Mouse (Mus musculus) thymus, postnatal 25 days (tissue): ENCODE results near the gene Cflar.
A peak's percentile ranks its signal among the peaks of the same experiment; 100 is the strongest.
"Not testable (repeated sequence)": the region's sequence is repeated elsewhere in the genome, so short reads cannot be mapped to it uniquely, and the experiment has no call there.

ENCODE experiments used
- DNase-seq: peaks from one replicate; pipeline ENCODE4 v3.0.0; 2022

The Cflar gene

DNA sequence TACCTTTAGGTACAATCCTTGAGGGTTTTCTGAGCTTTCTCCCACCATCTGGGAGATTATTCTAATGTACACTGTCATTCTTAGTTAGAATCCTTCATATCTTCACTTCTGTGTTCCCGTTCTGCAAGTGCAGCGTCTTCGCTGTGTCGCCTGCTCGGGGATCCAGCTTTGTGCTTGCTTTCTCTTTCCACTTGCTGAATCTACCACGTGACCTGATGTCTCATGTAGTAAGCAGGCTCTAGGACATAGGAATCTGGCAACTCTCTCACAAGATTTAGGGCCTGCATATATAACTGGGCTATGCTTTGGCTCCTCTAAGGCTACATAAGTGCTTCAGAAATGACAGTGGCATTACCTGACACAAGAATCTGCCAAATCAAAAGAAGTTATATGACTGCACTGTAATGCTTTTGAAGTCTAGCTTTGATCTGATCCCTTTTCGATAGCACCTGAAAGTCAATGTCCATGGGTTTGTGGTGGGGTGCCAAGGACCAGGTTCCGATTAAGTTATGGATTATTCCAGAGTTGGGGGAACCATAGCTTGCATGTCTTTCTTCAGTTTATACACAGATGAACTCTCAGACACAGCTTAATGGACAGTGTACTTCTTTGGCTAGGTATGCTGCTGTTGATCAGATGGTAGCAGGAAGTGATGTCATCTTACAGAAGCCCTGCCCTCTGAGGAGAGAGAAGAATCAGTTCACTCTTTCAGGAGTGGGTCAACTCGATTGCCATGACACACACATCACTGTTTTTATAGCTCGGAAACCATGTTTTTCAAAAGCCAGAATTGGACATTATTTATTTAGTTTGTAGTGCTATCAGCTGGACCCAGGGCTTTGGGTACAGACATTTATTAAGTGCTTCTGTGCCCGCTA lies 23.0 kb downstream of the Cflar start:
- DNase-seq = no peak

DNA sequence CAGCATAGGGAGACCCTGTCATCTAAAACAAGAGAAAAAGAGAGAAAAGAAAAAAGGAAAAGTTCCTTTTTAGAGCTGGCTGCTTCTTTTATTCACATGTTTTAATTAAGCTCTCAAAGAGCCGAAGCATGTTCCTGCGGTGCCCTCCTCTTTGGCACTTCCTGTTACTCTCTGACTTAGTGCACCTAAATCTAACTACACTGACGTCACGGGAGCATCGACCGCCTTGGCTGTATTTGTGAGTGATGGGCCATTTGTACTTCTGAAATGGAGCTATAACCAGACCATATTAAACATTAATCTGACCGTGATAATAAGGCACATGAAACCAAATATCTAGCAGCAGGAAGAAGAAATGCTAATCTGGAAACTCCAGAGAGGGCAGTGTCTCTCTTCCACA lies 24.7 kb downstream of the Cflar start:
- no peak for DNase-seq

- DNase-seq = no peak
Observed at GRCm38 (mm10) chr1:58736968-58737367, 25.7 kb downstream of the Cflar start.

DNA sequence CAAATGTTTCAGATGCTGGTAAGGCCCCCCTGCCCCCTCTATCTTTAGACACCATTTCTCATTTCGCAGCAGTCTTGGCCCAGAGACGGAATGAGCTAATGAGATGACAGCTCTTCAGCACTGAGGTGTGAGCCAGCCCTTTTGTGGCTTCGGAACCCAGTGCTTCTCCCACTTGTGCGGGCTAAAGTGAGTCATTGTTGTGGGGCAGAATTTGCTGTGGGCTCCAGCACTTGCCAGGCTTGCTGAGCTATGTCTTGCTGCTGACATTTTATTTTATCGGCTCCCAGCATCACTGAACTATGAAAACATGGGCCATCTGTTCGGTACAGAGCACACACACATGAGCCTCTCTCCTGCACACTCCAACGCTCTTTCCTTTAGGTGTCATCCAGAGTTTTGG lies 28.2 kb downstream of the Cflar start:
- DNase-seq = no peak

GRCm38 (mm10) chr1:58742571-58743021 lies 31.3 kb downstream of the Cflar start:
- DNase-seq = no peak

DNA sequence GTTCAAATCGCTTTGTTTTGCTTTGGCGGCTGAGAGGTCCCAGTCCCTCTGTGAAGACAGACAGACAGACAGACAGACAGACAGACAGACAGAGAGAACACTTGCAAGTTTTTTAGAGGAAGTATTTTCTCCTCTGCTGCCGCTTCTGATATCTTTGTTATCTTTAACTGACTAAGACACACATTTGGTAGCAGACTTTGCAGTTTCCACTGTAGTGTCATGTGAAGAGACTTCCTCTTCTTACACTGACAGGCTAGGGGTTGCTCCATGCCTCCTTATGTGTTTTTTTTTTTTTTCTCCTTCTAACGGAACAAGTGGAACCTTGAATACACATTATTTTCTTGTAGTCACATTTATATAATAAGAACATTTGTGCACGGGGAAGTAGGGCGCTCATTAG lies 31.9 kb downstream of the Cflar start:
- no peak for DNase-seq

DNA sequence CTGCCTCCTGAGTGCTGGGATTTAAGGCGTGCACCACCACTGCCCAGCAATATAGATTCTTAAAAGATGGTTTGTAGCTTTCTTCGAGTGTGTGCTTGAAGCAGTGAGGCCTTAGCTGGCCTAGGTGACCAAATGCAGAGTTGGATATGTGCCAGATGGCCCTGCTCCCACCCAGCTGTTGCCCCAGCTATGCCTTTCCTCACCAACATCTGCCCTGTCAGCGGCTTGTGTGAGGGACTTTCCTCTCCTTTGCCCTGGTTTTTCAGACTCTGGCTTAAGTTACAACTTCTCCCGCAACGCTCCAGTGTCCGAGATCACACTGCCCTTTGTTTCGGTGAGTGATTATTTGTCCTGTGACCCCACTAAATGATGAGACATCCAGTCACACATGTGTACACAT lies 33.3 kb downstream of the Cflar start:
- DNase-seq = no peak

- DNase-seq = peak; percentile 50
Observed at GRCm38 (mm10) chr1:58746880-58747279, 35.6 kb downstream of the Cflar start.

DNA sequence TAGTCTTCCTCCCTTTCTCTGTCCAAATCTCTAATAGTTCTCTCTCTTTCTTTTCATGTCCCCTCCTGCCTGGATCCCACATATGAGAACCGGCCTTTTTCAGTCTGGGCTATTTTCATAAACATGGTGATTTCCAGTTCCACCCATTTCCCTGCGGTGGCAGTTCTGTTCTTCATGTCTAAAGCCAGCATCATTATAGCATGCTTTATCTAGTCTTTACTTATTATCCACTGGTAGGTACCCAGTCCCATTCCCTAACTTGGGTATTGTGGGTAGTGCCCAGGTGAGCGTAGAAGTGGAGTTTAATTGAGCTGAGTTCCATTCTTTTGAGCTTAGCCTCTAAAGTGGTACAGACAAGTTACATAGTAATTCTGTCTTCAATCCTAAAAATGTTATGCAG lies 48.1 kb downstream of the Cflar start:
- no peak for DNase-seq

DNA sequence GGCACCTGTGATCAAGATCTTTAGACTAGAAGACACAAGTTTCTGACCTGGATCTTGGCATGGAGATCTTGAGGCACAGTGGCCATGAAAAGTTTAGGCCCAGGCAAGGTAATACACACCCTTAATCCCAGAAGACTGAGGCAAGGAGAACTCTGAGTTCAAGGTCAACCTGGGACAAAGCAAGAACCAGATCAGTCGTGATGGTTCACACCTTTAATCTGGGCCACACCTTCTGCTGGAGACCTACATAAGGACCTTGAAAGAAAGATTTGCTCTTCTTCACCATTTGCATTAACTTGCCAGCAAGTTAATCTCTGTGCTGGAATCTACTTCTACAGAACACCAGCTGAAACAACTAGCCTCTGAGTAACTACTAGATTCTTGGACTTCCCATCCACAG lies 49.3 kb downstream of the Cflar start:
- no peak for DNase-seq

GRCm38 (mm10) chr1:58761391-58762275 lies 50.3 kb downstream of the Cflar start:
- DNase-seq = peak; percentile 53

DNA sequence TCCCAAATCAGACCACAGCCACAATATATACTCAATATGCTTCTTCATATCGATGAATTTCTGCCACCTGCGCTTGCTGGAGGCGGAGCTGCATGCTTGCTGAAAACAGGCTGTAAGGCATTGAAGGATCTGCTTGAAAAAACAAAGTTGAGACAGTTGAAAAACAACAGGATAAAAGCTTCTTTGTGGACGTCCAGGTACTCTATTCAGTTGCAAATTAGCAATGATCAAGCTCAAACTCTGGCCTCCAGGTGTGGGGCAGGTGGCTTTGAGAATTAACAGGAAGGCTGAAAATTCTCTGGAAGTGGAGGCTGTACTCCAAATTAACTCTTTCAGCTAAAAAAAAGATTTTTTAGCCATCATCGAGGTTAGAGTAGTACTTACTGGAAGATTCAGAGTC lies 51.3 kb downstream of the Cflar start:
- no peak for DNase-seq

- DNase-seq = not testable (repeated sequence)
Observed at GRCm38 (mm10) chr1:58766446-58766845, 55.1 kb downstream of the Cflar start.

DNA sequence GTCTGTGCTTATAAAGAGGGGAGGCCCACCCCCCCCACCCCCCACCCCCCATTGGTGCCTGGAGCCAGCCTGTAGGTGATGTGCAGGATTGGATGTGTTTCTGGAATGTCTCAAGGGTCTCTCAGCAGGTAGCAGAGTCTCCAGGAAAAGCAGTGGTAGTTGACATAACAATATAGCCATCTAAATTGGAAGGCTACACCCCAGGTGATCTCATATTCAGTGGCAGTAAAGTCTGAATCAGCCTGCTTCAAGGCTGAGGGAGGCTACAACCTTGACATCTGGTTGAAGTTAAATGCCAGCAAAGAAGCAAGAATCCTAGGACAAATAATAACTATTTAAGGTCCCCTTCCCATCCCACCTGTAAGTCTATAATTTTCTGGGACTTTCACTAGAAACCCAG lies 57.8 kb downstream of the Cflar start:
- DNase-seq = no peak

GRCm38 (mm10) chr1:58769701-58770100 lies 58.4 kb downstream of the Cflar start:
- DNase-seq = no peak

GRCm38 (mm10) chr1:58770111-58770720 lies 58.9 kb downstream of the Cflar start:
- peak; percentile 50 for DNase-seq

GRCm38 (mm10) chr1:58772084-58772483 lies 60.8 kb downstream of the Cflar start:
- no peak for DNase-seq

- DNase-seq = no peak
Observed at GRCm38 (mm10) chr1:58773280-58773679, 62.0 kb downstream of the Cflar start.

DNA sequence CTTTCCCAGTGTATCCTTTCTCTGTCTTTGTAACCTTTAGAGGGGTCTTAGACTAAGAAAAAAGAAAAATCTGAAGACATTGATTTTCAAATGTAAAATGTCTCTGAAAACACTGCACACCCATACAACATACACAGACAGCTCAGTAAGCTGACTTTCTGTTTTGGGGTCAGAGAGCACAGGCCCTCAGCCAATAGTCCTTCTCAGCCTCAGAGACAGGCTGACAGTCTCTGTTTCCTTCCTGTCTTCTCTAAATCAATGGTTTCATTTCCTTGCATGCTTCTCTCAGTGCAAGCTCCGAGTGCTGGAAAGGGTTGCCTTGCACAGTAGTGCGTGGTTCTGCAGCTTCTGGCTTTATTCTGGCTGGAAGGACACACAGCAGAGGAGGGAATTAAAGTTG lies 62.6 kb downstream of the Cflar start:
- DNase-seq = peak; percentile 24

DNA sequence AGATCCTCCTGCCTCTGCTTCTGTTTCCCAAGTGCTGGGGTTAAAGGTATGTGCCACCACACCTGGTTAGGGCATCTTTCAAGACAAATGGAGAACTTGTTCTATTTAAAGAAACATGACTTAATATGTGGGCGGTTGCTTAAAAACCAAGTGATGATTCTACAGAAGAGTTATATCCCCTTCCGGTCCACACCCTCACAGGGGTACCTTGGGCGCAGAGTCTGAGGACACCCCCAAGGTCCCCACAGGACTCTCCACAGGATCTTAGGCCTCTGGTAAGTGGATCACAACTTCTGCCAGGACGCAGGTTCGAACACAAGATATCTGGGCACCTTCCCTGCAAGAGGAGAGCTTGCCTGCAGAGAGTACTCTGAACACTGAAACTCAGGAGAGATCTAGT lies 64.1 kb downstream of the Cflar start:
- no peak for DNase-seq

DNA sequence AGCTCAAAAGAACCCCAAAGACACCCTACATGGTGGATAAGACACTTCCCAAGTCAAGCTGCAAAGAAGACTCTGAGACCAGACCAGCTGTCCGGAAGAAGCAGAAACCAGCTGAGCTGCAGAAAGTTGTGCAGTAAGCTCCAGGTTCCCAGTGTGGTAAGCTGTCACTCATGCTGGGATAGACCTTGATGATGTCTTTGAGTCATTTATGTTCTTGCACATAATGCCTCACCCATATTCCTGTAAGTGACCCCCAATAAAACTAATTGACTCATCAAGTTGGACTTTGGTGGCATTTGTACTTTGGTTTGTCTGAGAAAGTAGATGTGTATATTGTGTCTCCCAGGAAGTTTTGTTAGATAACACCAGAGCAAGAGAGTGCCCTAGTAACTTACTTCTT lies 66.3 kb downstream of the Cflar start:
- no peak for DNase-seq

DNA sequence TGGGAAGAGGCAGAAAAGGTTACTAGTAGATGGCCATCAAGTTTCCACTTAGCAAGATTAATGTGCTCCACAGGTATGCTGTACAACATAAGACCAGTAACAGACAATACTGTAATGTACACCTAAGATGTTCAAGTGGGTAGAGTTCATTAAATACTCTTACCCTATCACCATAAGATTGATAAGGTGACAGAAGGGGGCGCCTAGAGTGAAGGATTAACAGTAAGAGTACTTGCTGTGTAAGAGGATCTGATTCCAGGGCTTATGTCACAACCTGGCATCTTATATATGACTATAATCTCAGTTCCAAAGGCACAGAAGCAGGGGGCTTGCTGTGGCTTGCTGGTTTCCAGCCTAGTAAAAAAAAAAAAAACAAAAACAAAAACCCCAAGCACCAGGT lies 66.9 kb downstream of the Cflar start:
- peak; percentile 46 for DNase-seq

GRCm38 (mm10) chr1:58786276-58786675 lies 75.0 kb downstream of the Cflar start:
- DNase-seq = no peak
